Mouse (Mus musculus) hindbrain, embryonic 11.5 days (tissue): ENCODE data around the gene Smim6. TPM values are rescaled to one million over a fixed set of nuclear protein-coding genes. Genes with fewer than 3 reads are reported as not detected.

Experiments
- ATAC-seq: fragments of 200-750 bp; cut with Nextera tagmentation; 2 replicates; pipeline ENCODE4 v1.8.0; 2017; ENCODE audit warnings: mild to moderate bottlenecking, moderate TSS enrichment, moderate library complexity; ENCODE audit not compliant: low FRiP score
- DNase-seq: peaks from one replicate; pipeline ENCODE4 v3.0.0-alpha.2; 2015; ENCODE audit warnings: low spot score
- H3K27ac ChIP-seq: fragments of 300-500 bp; sonication (generic); 2 replicates; pipeline ENCODE4 v1.5.1; 2014; ENCODE audit warnings: mild to moderate bottlenecking, low read depth, low read length
- H3K27me3 ChIP-seq: fragments of 300-500 bp; sonication (generic); 2 replicates; pipeline ENCODE4 v1.6.1; 2014; ENCODE audit warnings: mild to moderate bottlenecking, low read length, moderate library complexity, mixed read lengths; ENCODE audit not compliant: control insufficient read depth, insufficient read depth
- H3K36me3 ChIP-seq: fragments of 300-500 bp; sonication (generic); 2 replicates; pipeline ENCODE4 v1.6.1; 2014; ENCODE audit warnings: mild to moderate bottlenecking, low read length, moderate library complexity, mixed read lengths; ENCODE audit not compliant: control insufficient read depth, insufficient read depth
- H3K4me1 ChIP-seq: fragments of 300-500 bp; sonication (generic); replicated peaks from 2 replicates; pipeline ENCODE4 v1.6.1; 2014; ENCODE audit warnings: low read length, mixed read lengths; ENCODE audit not compliant: control insufficient read depth, insufficient read depth
- H3K4me2 ChIP-seq: fragments of 300-500 bp; sonication (generic); replicated peaks from 2 replicates; pipeline ENCODE4 v1.6.1; 2014; ENCODE audit warnings: mild to moderate bottlenecking, low read depth, low read length
- H3K4me3 ChIP-seq: fragments of 300-500 bp; sonication (generic); 2 replicates; pipeline ENCODE4 v1.5.1; 2014; ENCODE audit warnings: low read depth, low read length
- H3K9ac ChIP-seq: fragments of 300-500 bp; sonication (generic); 2 replicates; pipeline ENCODE4 v1.6.1; 2014; ENCODE audit warnings: low read depth, low read length
- H3K9me3 ChIP-seq: fragments of 300-500 bp; sonication (generic); 2 replicates; pipeline ENCODE4 v1.6.1; 2016; ENCODE audit warnings: low read length; ENCODE audit not compliant: control insufficient read depth
- WGBS: fragments of 180-500 bp; shearing (Covaris S2); extraction: QIAGEN DNeasy Blood & Tissue Kit; methylation state at CpG from one replicate; pipeline ENCODE4 v1.1.7; 2014; 5-methylcytosine and 5-hydroxymethylcytosine counted together
- polyA plus RNA-seq: library from polyadenylated mRNA; unstranded; fragments of >200 nt; fragmentation: Nextera tagmentation; extraction: Ambion mirVana; gene quantifications from 2 replicates; pipeline ENCODE4 v1.2.1, GENCODE M21; 2014

The Smim6 gene
- polyA plus RNA-seq, 1 experiment from 2014 or later = 0.65 TPM

DNA sequence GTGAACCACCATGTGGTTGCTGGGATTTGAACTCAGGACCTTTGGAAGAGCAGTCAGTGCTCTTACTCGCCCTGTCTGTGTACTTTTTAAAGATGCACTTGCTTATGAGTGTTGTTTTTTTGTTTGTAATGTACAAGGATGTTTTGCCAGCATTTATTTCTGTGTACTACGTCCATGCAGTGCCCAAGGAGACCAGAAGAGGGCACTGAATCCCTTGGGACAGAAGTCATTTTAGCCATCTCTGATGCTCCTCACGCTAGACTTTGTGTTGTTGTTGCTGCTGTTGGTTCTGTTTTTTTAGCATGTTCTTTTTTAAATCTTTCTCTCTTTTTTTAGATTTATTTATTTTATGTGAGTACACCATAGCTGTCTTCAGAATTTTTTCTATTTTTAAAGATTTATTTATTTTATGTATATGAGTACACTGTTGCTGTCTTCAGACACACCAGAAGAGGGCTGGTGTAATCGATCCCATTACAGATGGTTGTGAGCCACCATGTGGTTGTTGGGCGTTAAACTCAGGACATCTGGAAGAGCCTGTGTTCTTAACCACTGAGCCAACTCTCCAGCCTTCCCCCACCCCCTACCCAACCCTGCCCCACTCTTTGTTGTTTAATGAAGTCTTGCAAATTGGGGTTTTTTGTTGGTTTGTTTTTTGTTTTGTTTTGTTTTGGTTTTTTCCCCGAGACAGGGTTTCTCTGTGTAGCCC lies 8.4 kb downstream of the Smim6 start:
- peak; percentile 66 for DNase-seq
- 0 out of 2 replicates have a peak, but pooled peaks cover 2% of the 10 kb centered on the region for H3K36me3 ChIP-seq
- no peak overlapping the region for H3K9ac ChIP-seq
- 56% methylated on average over 6 of the region's 6 CpGs for WGBS
- ATAC-seq = no peak
- H3K9me3 ChIP-seq = no peaks in the 10 kb centered on the region
- H3K4me1 ChIP-seq = no peaks in the 10 kb centered on the region
- H3K27me3 ChIP-seq = no peaks in the 10 kb centered on the region
- no peak overlapping the region for H3K4me2 ChIP-seq
- H3K27ac ChIP-seq = no peak overlapping the region
- no peak overlapping the region for H3K4me3 ChIP-seq

DNA sequence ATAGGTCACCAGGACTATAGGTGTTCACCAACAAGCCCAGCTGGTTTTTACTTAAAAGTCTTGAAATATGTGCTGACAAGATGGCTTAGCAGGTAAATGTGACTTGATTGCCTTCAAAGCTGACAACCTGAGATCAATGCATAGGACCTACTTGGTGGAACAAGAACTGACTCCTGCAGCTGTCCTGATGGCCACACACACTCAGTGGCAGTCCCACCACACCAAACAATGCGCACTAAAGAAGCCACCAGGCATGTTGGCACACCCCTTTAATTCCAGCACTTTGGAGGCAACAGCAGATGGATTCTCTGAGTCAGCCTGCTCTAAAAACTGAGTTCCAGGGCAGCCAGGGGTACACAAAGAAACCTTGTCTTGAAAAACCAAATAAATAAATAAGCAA lies 10.2 kb downstream of the Smim6 start:
- no peak overlapping the region for H3K4me2 ChIP-seq
- no peaks in the 10 kb centered on the region for H3K4me1 ChIP-seq
- ATAC-seq = no peak
- H3K9ac ChIP-seq = no peak overlapping the region
- H3K27ac ChIP-seq = no peak overlapping the region
- H3K36me3 ChIP-seq = no peaks in the 10 kb centered on the region
- H3K9me3 ChIP-seq = no peaks in the 10 kb centered on the region
- no peak for DNase-seq
- no peaks in the 10 kb centered on the region for H3K27me3 ChIP-seq
- H3K4me3 ChIP-seq = no peak overlapping the region
- 95% methylated on average over 1 of the region's 1 CpGs for WGBS

DNA sequence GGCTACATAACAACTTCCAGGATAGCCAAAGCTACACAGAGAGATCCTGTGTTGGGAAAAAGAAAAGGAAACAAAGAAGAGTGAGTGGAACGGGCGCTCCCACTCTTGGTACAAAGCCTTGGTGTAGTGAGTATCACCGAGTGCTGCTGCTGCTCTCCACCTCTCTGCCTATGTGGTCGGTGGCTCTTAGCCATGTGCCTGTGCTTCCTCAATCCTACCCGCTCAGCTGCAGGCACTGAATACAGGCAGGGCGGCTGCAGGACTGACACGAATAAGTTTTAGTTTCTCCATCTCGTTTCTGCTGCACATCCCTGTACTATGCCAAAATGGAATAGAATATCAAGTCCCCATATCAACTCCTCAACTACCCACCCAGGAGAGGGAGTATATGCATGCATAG lies 17.2 kb downstream of the Smim6 start:
- WGBS = 92% methylated on average over 8 of the region's 8 CpGs
- DNase-seq (no peak), ATAC-seq (no peak)
- Histone ChIP-seq H3K4me3 (no peak overlapping the region), H3K9me3 (no peaks in the 10 kb centered on the region), H3K27me3 (no peaks in the 10 kb centered on the region), H3K36me3 (no peaks in the 10 kb centered on the region), H3K27ac (no peak overlapping the region), H3K9ac (no peak overlapping the region), H3K4me1 (peaks cover 2% of the 10 kb centered on the region; the same call in 1 of the 2 replicates), H3K4me2 (no peak overlapping the region)

DNA sequence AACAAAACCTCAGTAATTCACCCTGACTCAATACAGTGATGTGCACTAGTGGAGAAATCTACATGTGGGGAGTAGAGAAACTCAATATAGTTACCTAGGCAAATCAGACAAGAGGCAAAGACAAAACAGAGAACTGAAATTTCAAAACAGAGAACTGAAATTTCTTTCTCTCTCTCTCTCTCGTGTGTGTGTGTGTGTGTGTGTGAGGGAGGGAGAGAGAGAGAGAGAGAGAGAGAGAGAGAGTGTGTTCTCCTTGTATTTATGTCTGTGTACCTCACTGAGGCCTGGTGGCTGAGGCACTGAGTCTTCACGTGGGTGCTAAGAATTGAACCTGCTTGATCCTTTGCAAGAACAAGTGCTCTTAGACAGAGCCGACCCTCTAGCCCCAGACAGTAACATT lies 18.0 kb downstream of the Smim6 start:
- Histone ChIP-seq H3K4me2 (no peak overlapping the region), H3K27ac (no peak overlapping the region), H3K4me3 (no peak overlapping the region), H3K4me1 (peaks cover 2% of the 10 kb centered on the region; the same call in 1 of the 2 replicates), H3K36me3 (no peaks in the 10 kb centered on the region), H3K27me3 (no peaks in the 10 kb centered on the region), H3K9ac (no peak overlapping the region), H3K9me3 (no peaks in the 10 kb centered on the region)
- WGBS = 81% methylated on average over 2 of the region's 3 CpGs
- DNase-seq (no peak), ATAC-seq (no peak)

DNA sequence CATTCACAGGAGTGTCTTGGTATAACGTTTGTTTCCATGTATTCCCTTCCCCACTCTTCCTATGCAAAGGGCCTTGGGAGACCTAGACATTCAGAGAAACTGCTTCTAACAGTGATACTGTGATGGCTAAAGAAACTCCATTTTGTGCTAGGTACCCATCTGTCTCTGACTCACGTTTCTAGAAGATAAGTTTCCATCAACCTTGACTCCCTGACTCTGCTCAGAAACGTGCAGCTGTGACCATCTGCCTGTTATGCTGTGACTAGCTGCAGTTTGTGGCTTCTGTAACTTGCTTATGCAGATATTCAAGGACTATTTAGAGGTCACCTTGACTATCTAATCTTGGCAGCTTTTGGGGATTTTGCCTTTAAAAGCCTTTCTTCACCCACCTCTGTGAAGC lies 19.4 kb downstream of the Smim6 start:
- Histone ChIP-seq H3K4me1 (peaks cover 2% of the 10 kb centered on the region; the same call in 1 of the 2 replicates), H3K27ac (no peak overlapping the region), H3K27me3 (no peaks in the 10 kb centered on the region), H3K9me3 (no peaks in the 10 kb centered on the region), H3K4me2 (no peak overlapping the region), H3K9ac (no peak overlapping the region), H3K36me3 (no peaks in the 10 kb centered on the region), H3K4me3 (no peak overlapping the region)
- ATAC-seq (no peak), DNase-seq (no peak)
- WGBS = 70% methylated on average over 3 of the region's 3 CpGs

DNA sequence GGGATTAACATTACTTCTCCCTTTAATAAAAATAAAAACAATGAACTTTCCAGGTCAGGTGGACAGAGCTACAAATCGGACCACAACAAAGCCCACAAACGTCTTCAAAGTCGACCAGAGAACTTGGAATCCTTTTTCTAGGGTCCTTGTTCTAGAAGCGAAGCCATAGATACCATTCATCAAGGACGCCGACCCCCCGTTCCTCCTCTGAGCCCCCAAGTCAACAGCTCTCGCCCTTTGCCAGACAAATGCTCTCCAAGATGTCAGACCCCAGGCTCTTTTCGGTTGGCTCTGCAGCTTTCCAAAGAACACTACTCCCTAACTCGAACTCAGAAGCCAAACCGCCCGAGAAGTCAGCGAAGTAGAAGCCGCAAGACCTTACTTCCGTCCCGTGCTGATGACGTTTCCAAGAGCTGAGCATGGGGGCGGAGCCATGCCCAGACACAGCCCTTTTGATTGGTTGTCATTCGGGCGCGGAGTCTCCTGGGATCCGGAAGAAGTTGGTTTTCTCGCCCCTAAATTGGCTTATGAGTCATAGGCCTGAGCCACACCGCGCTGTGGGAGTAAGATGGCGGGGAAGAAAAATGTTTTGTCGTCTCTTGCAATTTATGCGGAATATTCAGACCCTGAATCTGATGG lies 21.4 kb downstream of the Smim6 start, which contains the start of the genes Sap30bp and Recql5:
Sap30bp (plus strand) TSS at position 175 of the 639 bp plus-strand sequence.
Recql5 (minus strand) TSS at position 370 of the 639 bp plus-strand sequence.
- under 1% methylated on average over 28 of the region's 28 CpGs for WGBS
- H3K27ac ChIP-seq = no peak within 1 kb of the TSS
- no peaks in the 10 kb centered on the region for H3K36me3 ChIP-seq
- H3K9me3 ChIP-seq = no peaks in the 10 kb centered on the region
- H3K9ac ChIP-seq = peak within 1 kb of the TSS; percentile 86
- H3K4me3 ChIP-seq = peak within 1 kb of the TSS; percentile 99
- H3K4me1 ChIP-seq = peaks cover 2% of the 10 kb centered on the region; the same call in 1 of the 2 replicates
- peak within 1 kb of the TSS; percentile 74 for H3K4me2 ChIP-seq
- ATAC-seq (peak; percentile 97), DNase-seq (peak; percentile 99)
- no peaks in the 10 kb centered on the region for H3K27me3 ChIP-seq

DNA sequence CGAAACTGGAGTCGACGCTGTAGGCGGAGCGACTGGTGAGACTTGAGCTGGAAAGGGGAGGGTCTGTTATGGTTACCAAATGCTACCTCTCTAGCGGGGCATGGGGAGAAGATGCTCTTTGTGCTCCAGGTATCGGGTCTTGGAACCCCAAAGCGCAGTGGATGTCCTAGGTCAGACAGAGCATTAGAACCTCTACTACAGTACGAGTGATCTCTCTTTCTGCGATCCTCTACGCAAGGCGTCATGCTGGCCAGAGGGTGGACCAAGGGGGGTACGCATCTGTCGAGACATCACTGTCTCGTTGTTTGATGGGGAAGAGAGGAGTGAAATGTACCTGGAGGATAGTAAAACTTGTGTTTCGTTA lies 21.9 kb downstream of the Smim6 start:
- H3K4me3 ChIP-seq = peak overlapping the region; percentile 99
- H3K27ac ChIP-seq = no peak overlapping the region
- 1% methylated on average over 16 of the region's 16 CpGs for WGBS
- peaks cover 2% of the 10 kb centered on the region; the same call in 1 of the 2 replicates for H3K4me1 ChIP-seq
- H3K9ac ChIP-seq = peak overlapping the region; percentile 86
- H3K27me3 ChIP-seq = no peaks in the 10 kb centered on the region
- no peaks in the 10 kb centered on the region for H3K9me3 ChIP-seq
- H3K4me2 ChIP-seq = peak overlapping the region; percentile 74
- DNase-seq = no peak
- peak; percentile 65 for ATAC-seq
- H3K36me3 ChIP-seq = no peaks in the 10 kb centered on the region

DNA sequence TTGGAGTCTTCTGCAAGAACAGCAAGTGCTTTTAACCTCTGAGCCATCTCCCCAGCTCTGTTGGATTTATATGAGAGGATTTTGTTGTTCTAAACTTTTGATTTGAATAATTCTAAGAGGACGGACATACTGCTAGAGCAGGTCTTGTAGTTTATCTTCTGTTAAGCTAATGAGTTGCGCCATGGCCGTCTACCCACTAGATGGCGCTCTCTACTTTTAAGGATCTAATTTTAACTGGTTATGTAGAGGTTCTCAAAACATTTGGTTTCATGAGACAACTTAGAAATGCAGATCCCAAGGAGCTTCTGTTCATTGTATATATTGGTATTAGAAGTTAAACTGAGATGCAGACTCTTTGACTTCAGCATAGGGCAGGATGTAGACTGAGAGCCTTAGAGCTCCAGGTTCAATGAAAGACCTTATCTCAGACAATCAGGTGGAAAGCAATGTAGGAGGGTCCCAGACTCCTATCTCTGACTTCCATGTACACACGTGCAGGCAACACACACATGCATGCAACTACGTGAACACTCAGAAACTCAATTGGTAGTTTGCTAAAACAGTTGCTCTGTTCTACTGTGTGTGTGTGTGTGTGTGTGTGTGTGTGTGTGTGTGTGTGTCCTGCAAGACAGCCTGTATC lies 28.0 kb downstream of the Smim6 start:
- DNase-seq (peak; percentile 81), ATAC-seq (no peak)
- H3K9ac ChIP-seq = no peak overlapping the region
- no peak overlapping the region for H3K27ac ChIP-seq
- peaks cover 2% of the 10 kb centered on the region; the same call in 1 of the 2 replicates for H3K36me3 ChIP-seq
- no peaks in the 10 kb centered on the region for H3K4me1 ChIP-seq
- H3K9me3 ChIP-seq = no peaks in the 10 kb centered on the region
- no peak overlapping the region for H3K4me2 ChIP-seq
- H3K27me3 ChIP-seq = no peaks in the 10 kb centered on the region
- no peak overlapping the region for H3K4me3 ChIP-seq
- WGBS = 43% methylated on average over 6 of the region's 6 CpGs
